Mouse (Mus musculus): ENCODE results near the gene Scarb2. TPM values are rescaled to one million over a fixed set of nuclear protein-coding genes. Genes with fewer than 3 reads are reported as not detected.

Gene Scarb2
- polyA plus RNA-seq, 1 experiment from 2014 or later: 21.0 TPM

DNA sequence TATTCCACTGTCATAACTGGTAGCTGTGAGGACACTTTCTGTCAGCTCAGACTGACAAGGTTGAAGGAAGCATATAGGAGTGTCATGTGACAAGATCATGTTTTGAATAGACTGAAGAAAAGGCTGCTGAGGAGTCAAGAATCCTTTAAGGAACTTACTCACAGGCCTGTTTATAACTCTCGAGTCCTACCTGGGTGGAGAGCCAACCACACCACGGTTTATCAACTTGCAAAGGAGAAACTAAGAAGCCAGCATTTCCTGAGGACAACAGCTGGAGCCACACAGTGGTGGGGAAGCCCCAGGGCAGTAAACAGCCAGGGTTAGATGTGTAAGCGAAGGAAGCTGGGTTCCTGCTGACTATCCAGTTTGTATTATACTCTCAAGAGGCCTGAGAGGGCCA, 7.3 kb downstream of the Scarb2 start:
- WGBS: 72% methylated on average over 3 of the region's 3 CpGs
- H3K4me2 ChIP-seq (ENCODE audit: low read length): no peak overlapping the region
- 0 out of 2 replicates have a peak overlapping the region, but pooled peaks have one; percentile 8 for H3K27ac ChIP-seq (replicated peaks; ENCODE audit: low read depth, low read length)
- ATAC-seq (ENCODE audit: low FRiP score, low TSS enrichment) (no peak), DNase-seq (no peak)
- no peak overlapping the region for H3K4me3 ChIP-seq (replicated peaks; ENCODE audit: low read depth, low read length)
- H3K4me1 ChIP-seq (ENCODE audit: control insufficient read depth, insufficient read depth, low read length): peaks cover 20% of the 10 kb centered on the region
- H3K36me3 ChIP-seq (ENCODE audit: control insufficient read depth, insufficient read depth, low read length): no peaks in the 10 kb centered on the region
- H3K27me3 ChIP-seq (ENCODE audit: control insufficient read depth, insufficient read depth, low read length): no peaks in the 10 kb centered on the region
- H3K9me3 ChIP-seq (ENCODE audit: control insufficient read depth, low read length): no peaks in the 10 kb centered on the region
- no peak overlapping the region for H3K9ac ChIP-seq (replicated peaks; ENCODE audit: low read length)

DNA sequence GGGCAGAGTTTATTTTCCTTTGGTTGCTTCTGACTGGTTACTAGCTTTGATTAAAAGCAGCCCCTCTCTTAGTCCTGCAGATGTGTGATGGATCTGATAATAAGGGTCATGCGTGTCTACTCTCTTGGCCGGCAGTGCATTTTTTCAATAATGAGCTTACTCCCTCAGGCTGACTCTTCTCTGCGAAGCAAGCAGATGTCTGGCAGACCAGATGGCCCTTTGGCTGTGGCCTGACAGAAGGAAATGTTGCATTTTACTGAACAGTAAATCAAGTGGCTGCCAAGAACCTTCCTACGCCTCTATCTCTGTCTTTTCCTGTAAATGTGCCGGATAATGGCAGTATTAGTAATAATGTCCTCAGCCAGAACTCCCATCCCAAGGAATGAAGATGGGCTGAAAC, 8.0 kb downstream of the Scarb2 start:
- 27% methylated on average over 5 of the region's 5 CpGs for WGBS
- peak; percentile 37 for DNase-seq
- H3K27ac ChIP-seq (replicated peaks; ENCODE audit: low read depth, low read length): peak overlapping the region; percentile 8; the same call in 1 of the 2 replicates

DNA sequence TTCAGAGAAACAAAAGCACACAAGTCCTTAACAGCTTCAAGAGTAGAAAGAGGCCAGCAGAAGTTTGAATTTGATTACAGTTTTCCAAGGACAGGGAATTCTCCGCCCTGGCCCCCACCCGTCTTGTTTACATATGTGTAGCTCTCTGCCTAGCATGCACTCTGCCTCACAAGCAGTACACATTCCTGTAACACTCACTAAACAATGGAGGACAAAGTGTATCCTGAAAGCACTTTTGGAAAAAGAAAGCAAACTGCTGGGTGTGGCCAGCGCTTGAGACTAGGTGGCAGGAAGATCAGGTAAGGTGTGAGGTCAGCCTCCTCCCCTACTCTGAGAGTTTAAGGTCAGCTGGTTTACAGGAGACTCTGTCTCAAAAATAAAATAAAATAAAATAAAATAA, 8.4 kb downstream of the Scarb2 start:
- no peak overlapping the region for H3K4me2 ChIP-seq (ENCODE audit: low read length)
- H3K9me3 ChIP-seq (ENCODE audit: control insufficient read depth, low read length): no peaks in the 10 kb centered on the region
- H3K27ac ChIP-seq (replicated peaks; ENCODE audit: low read depth, low read length): no peak overlapping the region
- H3K36me3 ChIP-seq (ENCODE audit: control insufficient read depth, insufficient read depth, low read length): no peaks in the 10 kb centered on the region
- H3K9ac ChIP-seq (replicated peaks; ENCODE audit: low read length): no peak overlapping the region
- peaks cover 12% of the 10 kb centered on the region for H3K4me1 ChIP-seq (ENCODE audit: control insufficient read depth, insufficient read depth, low read length)
- H3K27me3 ChIP-seq (ENCODE audit: control insufficient read depth, insufficient read depth, low read length): no peaks in the 10 kb centered on the region
- no peak overlapping the region for H3K4me3 ChIP-seq (replicated peaks; ENCODE audit: low read depth, low read length)
- DNase-seq (no peak), ATAC-seq (ENCODE audit: low FRiP score, low TSS enrichment) (peak; percentile 16; the same call in 1 of the 2 replicates)
- WGBS: 95% methylated on average over 3 of the region's 3 CpGs

More for the DNA sequence above, 8.0 kb downstream of the Scarb2 start:
- 0 out of 2 replicates have a peak, but pooled peaks have one; percentile 15 for ATAC-seq (ENCODE audit: low FRiP score, low TSS enrichment)
- H3K27me3 ChIP-seq (ENCODE audit: control insufficient read depth, insufficient read depth, low read length): no peaks in the 10 kb centered on the region
- H3K4me1 ChIP-seq (ENCODE audit: control insufficient read depth, insufficient read depth, low read length): peaks cover 17% of the 10 kb centered on the region
- H3K4me3 ChIP-seq (replicated peaks; ENCODE audit: low read depth, low read length): no peak overlapping the region
- no peak overlapping the region for H3K4me2 ChIP-seq (ENCODE audit: low read length)
- H3K36me3 ChIP-seq (ENCODE audit: control insufficient read depth, insufficient read depth, low read length): no peaks in the 10 kb centered on the region
- H3K9ac ChIP-seq (replicated peaks; ENCODE audit: low read length): no peak overlapping the region
- H3K9me3 ChIP-seq (ENCODE audit: control insufficient read depth, low read length): no peaks in the 10 kb centered on the region

DNA sequence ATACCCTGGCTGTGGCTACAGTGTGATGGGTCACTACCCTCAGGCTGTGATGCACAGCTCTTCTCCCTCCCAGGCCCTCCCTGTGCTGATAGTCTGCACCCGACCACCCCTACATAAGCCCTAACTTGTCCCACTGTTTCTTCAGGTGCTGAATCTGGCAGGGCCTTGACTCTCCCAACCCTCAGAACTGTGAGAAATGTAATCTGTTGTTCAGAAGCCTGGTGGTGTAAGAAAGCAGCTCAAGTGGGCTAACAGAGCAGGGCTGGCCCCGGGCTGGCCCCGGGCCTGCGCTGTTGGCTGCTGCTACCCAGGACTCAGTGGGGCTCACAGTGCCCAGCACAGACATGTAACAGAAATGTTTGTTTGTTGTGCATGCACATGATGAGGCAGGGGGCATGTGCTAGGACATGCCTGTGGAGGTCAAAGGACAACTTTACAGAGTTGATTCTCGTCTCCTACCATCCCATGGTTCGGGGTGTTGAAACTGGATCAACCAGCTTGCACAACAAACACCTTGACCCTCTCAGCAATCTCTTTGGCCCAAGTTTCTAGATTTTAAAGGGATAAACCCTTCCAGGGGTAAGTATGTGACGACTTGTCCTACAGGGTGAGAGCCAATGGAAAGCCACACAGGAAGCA, 10.7 kb downstream of the Scarb2 start:
- Histone ChIP-seq H3K4me1 (ENCODE audit: control insufficient read depth, insufficient read depth, low read length) (peaks cover 10% of the 10 kb centered on the region), H3K27ac (replicated peaks; ENCODE audit: low read depth, low read length) (no peak overlapping the region), H3K9me3 (ENCODE audit: control insufficient read depth, low read length) (no peaks in the 10 kb centered on the region), H3K4me3 (replicated peaks; ENCODE audit: low read depth, low read length) (no peak overlapping the region), H3K4me2 (ENCODE audit: low read length) (no peak overlapping the region), H3K36me3 (ENCODE audit: control insufficient read depth, insufficient read depth, low read length) (no peaks in the 10 kb centered on the region), H3K27me3 (ENCODE audit: control insufficient read depth, insufficient read depth, low read length) (no peaks in the 10 kb centered on the region), H3K9ac (replicated peaks; ENCODE audit: low read length) (no peak overlapping the region)
- ATAC-seq (ENCODE audit: low FRiP score, low TSS enrichment) (no peak), DNase-seq (no peak)
- WGBS: 90% methylated on average over 7 of the region's 7 CpGs

DNA sequence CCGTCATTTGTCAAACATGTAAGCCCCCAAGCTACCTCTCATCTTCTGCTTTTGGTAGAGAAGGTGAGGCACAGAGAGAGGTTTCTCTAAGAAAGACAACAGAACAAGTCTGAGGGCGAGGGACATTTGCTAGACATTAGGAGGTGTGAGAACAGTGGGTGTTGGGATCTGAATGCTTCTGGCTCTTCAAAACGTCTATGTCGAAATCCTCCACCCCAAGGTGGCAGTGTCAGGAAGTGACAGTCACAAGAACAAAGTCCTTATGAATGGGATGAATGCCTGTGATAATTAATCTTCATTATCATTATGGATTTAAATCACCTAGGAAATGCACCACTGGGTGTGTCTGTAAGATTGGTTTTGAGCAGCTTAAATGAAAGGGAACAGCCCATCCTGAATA, 11.3 kb downstream of the Scarb2 start:
- Histone ChIP-seq H3K36me3 (ENCODE audit: control insufficient read depth, insufficient read depth, low read length) (no peaks in the 10 kb centered on the region), H3K9me3 (ENCODE audit: control insufficient read depth, low read length) (no peaks in the 10 kb centered on the region), H3K27me3 (ENCODE audit: control insufficient read depth, insufficient read depth, low read length) (no peaks in the 10 kb centered on the region), H3K4me2 (ENCODE audit: low read length) (no peak overlapping the region), H3K4me1 (ENCODE audit: control insufficient read depth, insufficient read depth, low read length) (peaks cover 10% of the 10 kb centered on the region), H3K4me3 (replicated peaks; ENCODE audit: low read depth, low read length) (no peak overlapping the region), H3K27ac (replicated peaks; ENCODE audit: low read depth, low read length) (no peak overlapping the region), H3K9ac (replicated peaks; ENCODE audit: low read length) (no peak overlapping the region)
- DNase-seq (no peak), ATAC-seq (ENCODE audit: low FRiP score, low TSS enrichment) (no peak)
- WGBS: 64% methylated on average over 4 of the region's 4 CpGs

DNA sequence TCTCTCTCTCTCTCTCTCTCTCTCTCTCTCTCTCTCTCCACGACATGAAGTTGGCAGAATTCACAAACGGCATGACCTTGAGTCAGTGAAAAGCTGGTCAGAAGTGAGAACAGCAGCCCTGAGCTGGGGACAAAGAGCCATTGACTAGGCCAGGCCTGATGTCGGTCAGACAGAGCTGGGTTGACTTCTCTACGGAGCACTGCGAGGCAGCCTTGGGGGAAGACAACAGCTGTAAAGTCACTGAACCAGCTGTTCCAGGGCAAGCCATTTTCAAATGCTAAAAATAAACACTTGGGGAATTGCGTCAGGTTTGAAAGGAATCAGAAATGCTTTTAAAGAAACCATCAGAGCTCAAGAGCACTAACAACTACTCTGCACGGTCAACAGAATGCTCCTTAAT, 13.2 kb downstream of the Scarb2 start:
- ATAC-seq (ENCODE audit: low FRiP score, low TSS enrichment) (no peak), DNase-seq (no peak)
- Histone ChIP-seq H3K4me1 (ENCODE audit: control insufficient read depth, insufficient read depth, low read length) (no peaks in the 10 kb centered on the region), H3K9ac (replicated peaks; ENCODE audit: low read length) (no peak overlapping the region), H3K27me3 (ENCODE audit: control insufficient read depth, insufficient read depth, low read length) (no peaks in the 10 kb centered on the region), H3K4me2 (ENCODE audit: low read length) (no peak overlapping the region), H3K27ac (replicated peaks; ENCODE audit: low read depth, low read length) (no peak overlapping the region), H3K9me3 (ENCODE audit: control insufficient read depth, low read length) (no peaks in the 10 kb centered on the region), H3K36me3 (ENCODE audit: control insufficient read depth, insufficient read depth, low read length) (no peaks in the 10 kb centered on the region), H3K4me3 (replicated peaks; ENCODE audit: low read depth, low read length) (no peak overlapping the region)
- 60% methylated on average over 7 of the region's 7 CpGs for WGBS

DNA sequence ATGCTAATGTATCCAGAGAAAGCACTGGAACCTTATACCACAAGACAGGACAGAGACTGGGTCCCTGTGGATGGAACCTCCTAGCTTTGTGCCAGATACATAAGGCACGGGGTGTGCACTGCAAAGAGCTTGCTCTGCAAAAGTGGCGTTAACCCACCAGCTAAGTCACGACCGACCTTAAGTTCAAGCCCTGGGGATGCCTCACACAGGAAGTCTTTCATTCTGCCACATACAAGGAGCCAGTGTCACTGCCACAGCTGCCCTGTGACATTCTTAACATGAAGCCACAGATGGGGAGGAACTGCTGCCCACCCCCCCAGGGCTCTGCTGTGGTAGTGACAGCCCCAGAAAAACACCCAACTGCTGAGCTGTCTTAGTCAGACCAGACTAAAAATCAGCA, 15.9 kb downstream of the Scarb2 start:
- no peak for ATAC-seq (ENCODE audit: low FRiP score, low TSS enrichment)
- Histone ChIP-seq H3K4me3 (replicated peaks; ENCODE audit: low read depth, low read length) (no peak overlapping the region), H3K9ac (replicated peaks; ENCODE audit: low read length) (no peak overlapping the region)

DNA sequence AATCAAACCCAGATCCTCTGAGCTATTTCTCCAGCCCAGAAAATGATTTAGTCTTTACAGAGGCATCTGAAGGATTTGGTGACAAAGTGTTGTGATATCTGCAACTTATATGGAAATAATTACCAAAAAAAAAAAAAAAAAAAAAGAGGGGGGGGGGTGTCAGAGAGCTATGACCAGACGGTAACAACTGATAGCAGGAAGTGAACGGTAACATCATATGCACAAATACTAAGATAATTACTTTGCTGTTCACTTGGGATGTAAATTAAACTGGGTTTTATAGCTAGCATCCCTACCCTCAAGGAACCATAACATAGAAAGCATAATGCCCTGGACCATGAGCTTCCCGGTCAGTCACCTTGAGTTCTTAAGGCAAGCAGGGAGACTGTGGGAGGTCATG, 16.3 kb downstream of the Scarb2 start:
- no peak for DNase-seq
- Histone ChIP-seq H3K27ac (replicated peaks; ENCODE audit: low read depth, low read length) (no peak overlapping the region), H3K4me2 (ENCODE audit: low read length) (no peak overlapping the region), H3K4me1 (ENCODE audit: control insufficient read depth, insufficient read depth, low read length) (no peaks in the 10 kb centered on the region), H3K27me3 (ENCODE audit: control insufficient read depth, insufficient read depth, low read length) (no peaks in the 10 kb centered on the region), H3K4me3 (replicated peaks; ENCODE audit: low read depth, low read length) (no peak overlapping the region), H3K9ac (replicated peaks; ENCODE audit: low read length) (no peak overlapping the region), H3K36me3 (ENCODE audit: control insufficient read depth, insufficient read depth, low read length) (peaks cover 11% of the 10 kb centered on the region; the same call in 1 of the 2 replicates), H3K9me3 (ENCODE audit: control insufficient read depth, low read length) (no peaks in the 10 kb centered on the region)
- WGBS: 91% methylated on average over 3 of the region's 3 CpGs
- no peak for ATAC-seq (ENCODE audit: low FRiP score, low TSS enrichment)

More for the DNA sequence above, 15.9 kb downstream of the Scarb2 start:
- Histone ChIP-seq H3K9me3 (ENCODE audit: control insufficient read depth, low read length) (no peaks in the 10 kb centered on the region), H3K4me2 (ENCODE audit: low read length) (no peak overlapping the region), H3K27ac (replicated peaks; ENCODE audit: low read depth, low read length) (no peak overlapping the region), H3K36me3 (ENCODE audit: control insufficient read depth, insufficient read depth, low read length) (0 out of 2 replicates have a peak, but pooled peaks cover 8% of the 10 kb centered on the region), H3K27me3 (ENCODE audit: control insufficient read depth, insufficient read depth, low read length) (no peaks in the 10 kb centered on the region), H3K4me1 (ENCODE audit: control insufficient read depth, insufficient read depth, low read length) (no peaks in the 10 kb centered on the region)
- 81% methylated on average over 4 of the region's 4 CpGs for WGBS
- DNase-seq: no peak

DNA sequence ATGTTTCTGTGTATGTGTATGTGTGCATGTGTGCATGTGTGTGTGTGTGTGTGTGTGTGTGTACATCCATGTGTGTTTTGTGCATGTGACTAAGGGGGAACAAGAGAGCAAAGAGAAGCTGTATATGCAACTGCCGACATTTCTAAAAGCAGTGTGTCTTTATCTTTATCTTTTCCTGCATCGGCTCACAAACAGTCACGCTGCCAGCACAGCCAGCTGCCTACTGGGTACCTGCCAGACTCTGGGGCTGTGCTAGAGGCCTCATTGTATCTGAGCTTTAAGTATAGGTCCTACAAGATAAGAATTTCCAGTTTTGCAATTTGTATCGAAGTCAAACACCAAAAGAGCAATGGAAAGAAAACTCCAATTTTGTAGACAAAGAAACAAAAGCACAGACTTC, 17.1 kb downstream of the Scarb2 start:
- H3K4me3 ChIP-seq (replicated peaks; ENCODE audit: low read depth, low read length): no peak overlapping the region
- H3K9ac ChIP-seq (replicated peaks; ENCODE audit: low read length): no peak overlapping the region
- H3K36me3 ChIP-seq (ENCODE audit: control insufficient read depth, insufficient read depth, low read length): peaks cover 17% of the 10 kb centered on the region
- DNase-seq (no peak), ATAC-seq (ENCODE audit: low FRiP score, low TSS enrichment) (no peak)
- H3K27ac ChIP-seq (replicated peaks; ENCODE audit: low read depth, low read length): no peak overlapping the region
- H3K4me1 ChIP-seq (ENCODE audit: control insufficient read depth, insufficient read depth, low read length): no peaks in the 10 kb centered on the region
- 70% methylated on average over 4 of the region's 4 CpGs for WGBS
- H3K4me2 ChIP-seq (ENCODE audit: low read length): no peak overlapping the region
- no peaks in the 10 kb centered on the region for H3K9me3 ChIP-seq (ENCODE audit: control insufficient read depth, low read length)
- H3K27me3 ChIP-seq (ENCODE audit: control insufficient read depth, insufficient read depth, low read length): no peaks in the 10 kb centered on the region

Measured in midbrain, embryonic 14.5 days (tissue).